In genomic region chr17:46275506-46275905, GRCm38 (mm10) we compare ENCODE assay signal across 30 mouse cellular contexts. TPM values are rescaled to one million over a fixed set of nuclear protein-coding genes. Genes with fewer than 3 reads are reported as not detected.
DNase-seq lines count a peak whose midpoint lies in the region; ATAC-seq and TF ChIP-seq lines count a peak whose summit lies in the region.
"Had no signal": no experiment of that assay in that cellular context is flagged by ENCODE, and none has a peak within 500 bp of the region (broad histone marks: within the 10 kb centered on the region; RNA-seq: fewer than 3 reads in every experiment).

No protein-coding gene starts in this region.

- WGBS in embryonic facial prominence, embryonic 13.5 days, result 90% methylated on average over 10 of the region's 10 CpGs
- WGBS in embryonic facial prominence, embryonic 10.5 days, result 92% methylated on average over 10 of the region's 10 CpGs
- 77% methylated on average over 10 of the region's 10 CpGs for WGBS in lung, postnatal 0 days
- 92% methylated on average over 10 of the region's 10 CpGs for WGBS in embryonic facial prominence, embryonic 14.5 days
- 96% methylated on average over 10 of the region's 10 CpGs for WGBS in thymus, adult 2 months

- peak overlapping the region; percentile 32; the same call in 1 of the 2 replicates for H3K9ac ChIP-seq in embryonic facial prominence, embryonic 13.5 days
- no peak overlapping the region; the same call in 1 of the 2 replicates for H3K9ac ChIP-seq in lung, postnatal 0 days (replicated peaks; ENCODE audit: low read depth)
- peak overlapping the region; percentile 3; the same call in 1 of the 2 replicates for H3K9ac ChIP-seq in embryonic facial prominence, embryonic 14.5 days (ENCODE audit: low read depth, low read length)
- H3K9ac ChIP-seq: embryonic facial prominence, embryonic 12.5 days; forebrain, embryonic 13.5 days; forebrain, postnatal 0 days; hindbrain, embryonic 14.5 days had no signal

- peaks cover 47% of the 10 kb centered on the region for H3K79me2 ChIP-seq in myocyte (ENCODE audit: control insufficient read depth, insufficient read depth)

- no peak for DNase-seq in embryonic facial prominence, embryonic 10.5 days (ENCODE audit: low spot score)
- DNase-seq in lung, postnatal 0 days (ENCODE audit: low spot score), result no peak
- DNase-seq in lung, postnatal 25 days (ENCODE audit: low spot score), result no peak
- DNase-seq in embryonic facial prominence, embryonic 14.5 days (ENCODE audit: low spot score), result no peak
- DNase-seq in layer of hippocampus, adult 9-10 months (ENCODE audit: low spot score), result no peak
- no peak for DNase-seq in thymus, adult 2 months
- DNase-seq: adrenal gland, adult 2 months; adrenal gland, postnatal 14 days; B cell, adult 2 months; cerebellum, adult 11 months; cerebellum, adult 8-10 months; cerebellum, postnatal 10 days; cerebellum, postnatal 36 days; forebrain, postnatal 0 days; heart, adult 2 months; heart, postnatal 4 days; kidney, adult 18-20 months; kidney, adult 9 months had no signal

- TF ChIP-seq EP300 in lung, postnatal 0 days (IDR thresholded peaks at IDR 0.05), result no peak

- peaks cover 53% of the 10 kb centered on the region for H3K36me3 ChIP-seq in embryonic facial prominence, embryonic 13.5 days
- H3K36me3 ChIP-seq in embryonic facial prominence, embryonic 10.5 days (replicated peaks), result peaks cover 94% of the 10 kb centered on the region
- H3K36me3 ChIP-seq in lung, postnatal 0 days (ENCODE audit: insufficient read depth, low read length), result peaks cover 4% of the 10 kb centered on the region; the same call in 1 of the 2 replicates
- H3K36me3 ChIP-seq in embryonic facial prominence, embryonic 14.5 days (ENCODE audit: control insufficient read depth, insufficient read depth, low read length), result peaks cover 49% of the 10 kb centered on the region
- peaks cover 7% of the 10 kb centered on the region for H3K36me3 ChIP-seq in myocyte (ENCODE audit: control insufficient read depth, insufficient read depth)
- H3K36me3 ChIP-seq in thymus, adult 2 months (ENCODE audit: control insufficient read depth, insufficient read depth, low read length), result peaks cover 12% of the 10 kb centered on the region; the same call in 1 of the 2 replicates

- H3K4me3 ChIP-seq in embryonic facial prominence, embryonic 13.5 days, result no peak overlapping the region
- H3K4me3 ChIP-seq in embryonic facial prominence, embryonic 10.5 days, result no peak overlapping the region
- no peak overlapping the region for H3K4me3 ChIP-seq in lung, postnatal 0 days (ENCODE audit: low read depth, low read length)
- H3K4me3 ChIP-seq in embryonic facial prominence, embryonic 14.5 days (ENCODE audit: low read depth, low read length), result no peak overlapping the region
- no peak overlapping the region for H3K4me3 ChIP-seq in myocyte
- H3K4me3 ChIP-seq in thymus, adult 2 months (ENCODE audit: control insufficient read depth, insufficient read depth, low read length), result no peak overlapping the region
- H3K4me3 ChIP-seq: embryonic facial prominence, embryonic 12.5 days; erythroblast, embryonic 14.5 days; forebrain, embryonic 13.5 days; heart, adult 2 months; heart, embryonic 10.5 days had no signal

- peaks cover 78% of the 10 kb centered on the region for H3K4me1 ChIP-seq in embryonic facial prominence, embryonic 13.5 days
- H3K4me1 ChIP-seq in embryonic facial prominence, embryonic 10.5 days, result peaks cover 63% of the 10 kb centered on the region
- no peaks in the 10 kb centered on the region for H3K4me1 ChIP-seq in lung, postnatal 0 days (ENCODE audit: insufficient read depth, low read depth, low read length)
- peaks cover 32% of the 10 kb centered on the region for H3K4me1 ChIP-seq in embryonic facial prominence, embryonic 14.5 days (ENCODE audit: control insufficient read depth, insufficient read depth, low read length)
- no peaks in the 10 kb centered on the region for H3K4me1 ChIP-seq in thymus, adult 2 months (replicated peaks; ENCODE audit: control insufficient read depth, insufficient read depth, low read length)
- H3K4me1 ChIP-seq: forebrain, embryonic 13.5 days had no signal

- no peaks in the 10 kb centered on the region for H3K27me3 ChIP-seq in embryonic facial prominence, embryonic 13.5 days
- H3K27me3 ChIP-seq in embryonic facial prominence, embryonic 10.5 days (replicated peaks; ENCODE audit: low read depth, poor library complexity, severe bottlenecking), result no peaks in the 10 kb centered on the region
- no peaks in the 10 kb centered on the region for H3K27me3 ChIP-seq in lung, postnatal 0 days (replicated peaks; ENCODE audit: insufficient read depth, low read length)
- H3K27me3 ChIP-seq in embryonic facial prominence, embryonic 14.5 days (replicated peaks; ENCODE audit: control insufficient read depth, insufficient read depth, low read length), result no peaks in the 10 kb centered on the region
- no peaks in the 10 kb centered on the region for H3K27me3 ChIP-seq in myocyte (ENCODE audit: control insufficient read depth, insufficient read depth, insufficient read length)
- H3K27me3 ChIP-seq in thymus, adult 2 months (ENCODE audit: control insufficient read depth, insufficient read depth, low read length), result no peaks in the 10 kb centered on the region
- H3K27me3 ChIP-seq: embryonic facial prominence, embryonic 12.5 days; forebrain, embryonic 13.5 days; Patski had no signal

- H3K4me2 ChIP-seq in embryonic facial prominence, embryonic 13.5 days, result no peak overlapping the region
- no peak overlapping the region for H3K4me2 ChIP-seq in lung, postnatal 0 days (replicated peaks; ENCODE audit: low read depth, low read length)
- no peak overlapping the region for H3K4me2 ChIP-seq in embryonic facial prominence, embryonic 14.5 days (ENCODE audit: low read depth, low read length)
- H3K4me2 ChIP-seq in myocyte (ENCODE audit: low read depth), result peak overlapping the region; percentile 79
- H3K4me2 ChIP-seq: embryonic facial prominence, embryonic 12.5 days; forebrain, embryonic 13.5 days; hindbrain, embryonic 14.5 days had no signal

- no peak for ATAC-seq in embryonic facial prominence, embryonic 13.5 days (ENCODE audit: insufficient number of reproducible peaks, insufficient read depth, low FRiP score, low TSS enrichment, low read depth)
- no peak for ATAC-seq in lung, postnatal 0 days
- ATAC-seq in embryonic facial prominence, embryonic 14.5 days (ENCODE audit: low read depth), result no peak
- ATAC-seq: CD4-positive, CD25-positive, alpha-beta regulatory T cell, adult 4 months; forebrain, embryonic 13.5 days; forebrain, postnatal 0 days; hindbrain, postnatal 0 days; inflammation-experienced regulatory T-cells, adult 6 months; intestine, embryonic 16.5 days; Patski had no signal

- no peak overlapping the region for H3ac ChIP-seq in myocyte (ENCODE audit: control insufficient read depth, insufficient read length)

- no peaks in the 10 kb centered on the region for H3K9me3 ChIP-seq in embryonic facial prominence, embryonic 13.5 days
- no peaks in the 10 kb centered on the region for H3K9me3 ChIP-seq in embryonic facial prominence, embryonic 10.5 days
- H3K9me3 ChIP-seq in lung, postnatal 0 days (ENCODE audit: low read length), result no peaks in the 10 kb centered on the region
- H3K9me3 ChIP-seq in embryonic facial prominence, embryonic 14.5 days (ENCODE audit: control insufficient read depth, low read length), result no peaks in the 10 kb centered on the region
- H3K9me3 ChIP-seq: embryonic facial prominence, embryonic 12.5 days; forebrain, embryonic 13.5 days; heart, embryonic 10.5 days had no signal

- TF ChIP-seq CTCF in lung, postnatal 0 days (IDR thresholded peaks at IDR 0.05), result no peak
- TF ChIP-seq CTCF in thymus, adult 2 months (IDR thresholded peaks at IDR 0.05; ENCODE audit: borderline replicate concordance, control insufficient read depth, extremely low read depth, insufficient read depth, low read length, poor library complexity), result no peak

- TF ChIP-seq POLR2A in myocyte (IDR thresholded peaks at IDR 0.05; ENCODE audit: insufficient read length, low read depth), result no peak
- TF ChIP-seq POLR2A in thymus, adult 2 months (IDR thresholded peaks at IDR 0.05; ENCODE audit: control insufficient read depth, extremely low read depth, insufficient read depth, low read length, poor library complexity), result no peak

- H3K27ac ChIP-seq in embryonic facial prominence, embryonic 13.5 days, result peak overlapping the region; percentile 77
- H3K27ac ChIP-seq in embryonic facial prominence, embryonic 10.5 days (replicated peaks), result no peak overlapping the region
- H3K27ac ChIP-seq in lung, postnatal 0 days (ENCODE audit: low read length), result peak overlapping the region; percentile 43; the same call in 1 of the 2 replicates
- 0 out of 2 replicates have a peak overlapping the region, but pooled peaks have one; percentile 83 for H3K27ac ChIP-seq in embryonic facial prominence, embryonic 14.5 days (replicated peaks; ENCODE audit: low read depth, low read length)
- no peak overlapping the region for H3K27ac ChIP-seq in thymus, adult 2 months (ENCODE audit: control insufficient read depth, insufficient read depth, low read length)
- H3K27ac ChIP-seq: embryonic facial prominence, embryonic 12.5 days; forebrain, embryonic 13.5 days; heart, adult 2 months; heart, embryonic 10.5 days; hindbrain, embryonic 14.5 days; hindbrain, postnatal 0 days had no signal

RNA-seq across cellular contexts. Expression of gene Tjap1, which starts 7.3 kb away (rescaled TPM):
- 55.6 and 57.9 TPM in 2 replicates for polyA plus RNA-seq in embryonic facial prominence, embryonic 13.5 days (2015; fragmentation: Nextera tagmentation; extraction: Ambion mirVana)
- 60.2 and 62.6 TPM in 2 replicates for polyA plus RNA-seq in embryonic facial prominence, embryonic 10.5 days (2016; fragmentation: Nextera tagmentation; extraction: Ambion mirVana)
- 21.0 and 22.8 TPM in 2 replicates for polyA plus RNA-seq in lung, postnatal 0 days (2015; fragmentation: Nextera tagmentation; extraction: Ambion mirVana)
- polyA plus RNA-seq in embryonic facial prominence, embryonic 14.5 days (2014; fragmentation: Nextera tagmentation; extraction: Ambion mirVana), result 54.5 and 57.3 TPM in 2 replicates
- polyA plus RNA-seq in myocyte (2012; fragmentation: generic; extraction: Trizol), result 50.9 TPM
- 98.7 and 106 TPM in 2 replicates for polyA plus RNA-seq in thymus, adult 2 months (2012; rRNA removed)

RNA-seq across cellular contexts. Expression of gene Dlk2, which starts 21.7 kb away (rescaled TPM):
- 7.8 and 8.6 TPM in 2 replicates for polyA plus RNA-seq in embryonic facial prominence, embryonic 13.5 days (2015; fragmentation: Nextera tagmentation; extraction: Ambion mirVana)
- 1.5 and 2.0 TPM in 2 replicates for polyA plus RNA-seq in embryonic facial prominence, embryonic 10.5 days (2016; fragmentation: Nextera tagmentation; extraction: Ambion mirVana)
- 1.3 TPM in 2 replicates for polyA plus RNA-seq in lung, postnatal 0 days (2015; fragmentation: Nextera tagmentation; extraction: Ambion mirVana)
- polyA plus RNA-seq in embryonic facial prominence, embryonic 14.5 days (2014; fragmentation: Nextera tagmentation; extraction: Ambion mirVana), result 7.5 and 7.6 TPM in 2 replicates
- polyA plus RNA-seq in myocyte (2012; fragmentation: generic; extraction: Trizol), result 1.8 TPM
- polyA plus RNA-seq in thymus, adult 2 months (2012; rRNA removed), result 8.5 and 11.3 TPM in 2 replicates
- polyA plus RNA-seq: CD4-positive, CD25-positive, alpha-beta regulatory T cell, adult 4 months; erythroblast, embryonic 14.5 days; inflammation-experienced regulatory T-cells, adult 6 months had no signal

RNA-seq across cellular contexts. Expression of gene Lrrc73, which starts 22.2 kb away (rescaled TPM):
- 1.4 and 1.9 TPM in 2 replicates for polyA plus RNA-seq in embryonic facial prominence, embryonic 13.5 days (2015; fragmentation: Nextera tagmentation; extraction: Ambion mirVana)
- polyA plus RNA-seq in embryonic facial prominence, embryonic 10.5 days (2016; fragmentation: Nextera tagmentation; extraction: Ambion mirVana), result 0.67 and 0.86 TPM in 2 replicates
- 3.7 and 5.2 TPM in 2 replicates for polyA plus RNA-seq in lung, postnatal 0 days (2015; fragmentation: Nextera tagmentation; extraction: Ambion mirVana)
- polyA plus RNA-seq in embryonic facial prominence, embryonic 14.5 days (2014; fragmentation: Nextera tagmentation; extraction: Ambion mirVana), result 2.2 TPM in 2 replicates
- 2.0 TPM for polyA plus RNA-seq in myocyte (2012; fragmentation: generic; extraction: Trizol)
- 4.2 and 5.3 TPM in 2 replicates for polyA plus RNA-seq in thymus, adult 2 months (2012; rRNA removed)

RNA-seq across cellular contexts. Expression of gene Yipf3, which starts 27.6 kb away (rescaled TPM):
- polyA plus RNA-seq in embryonic facial prominence, embryonic 13.5 days (2015; fragmentation: Nextera tagmentation; extraction: Ambion mirVana), result 82.8 and 95.7 TPM in 2 replicates
- 66.6 and 70.6 TPM in 2 replicates for polyA plus RNA-seq in embryonic facial prominence, embryonic 10.5 days (2016; fragmentation: Nextera tagmentation; extraction: Ambion mirVana)
- polyA plus RNA-seq in lung, postnatal 0 days (2015; fragmentation: Nextera tagmentation; extraction: Ambion mirVana), result 185 and 199 TPM in 2 replicates
- polyA plus RNA-seq in embryonic facial prominence, embryonic 14.5 days (2014; fragmentation: Nextera tagmentation; extraction: Ambion mirVana), result 135 and 137 TPM in 2 replicates
- polyA plus RNA-seq in myocyte (2012; fragmentation: generic; extraction: Trizol), result 112 TPM
- 250 and 292 TPM in 2 replicates for polyA plus RNA-seq in thymus, adult 2 months (2012; rRNA removed)

RNA-seq across cellular contexts. Expression of gene Polr1c, which starts 27.7 kb away (rescaled TPM):
- 103 and 104 TPM in 2 replicates for polyA plus RNA-seq in embryonic facial prominence, embryonic 13.5 days (2015; fragmentation: Nextera tagmentation; extraction: Ambion mirVana)
- 125 and 130 TPM in 2 replicates for polyA plus RNA-seq in embryonic facial prominence, embryonic 10.5 days (2016; fragmentation: Nextera tagmentation; extraction: Ambion mirVana)
- 82.0 and 89.9 TPM in 2 replicates for polyA plus RNA-seq in lung, postnatal 0 days (2015; fragmentation: Nextera tagmentation; extraction: Ambion mirVana)
- polyA plus RNA-seq in embryonic facial prominence, embryonic 14.5 days (2014; fragmentation: Nextera tagmentation; extraction: Ambion mirVana), result 78.1 and 80.2 TPM in 2 replicates
- polyA plus RNA-seq in myocyte (2012; fragmentation: generic; extraction: Trizol), result 105 TPM
- 52.6 and 60.6 TPM in 2 replicates for polyA plus RNA-seq in thymus, adult 2 months (2012; rRNA removed)

Comparison
In these comparisons a context has a peak if more than half of its experiments do, and no peak if none do; other contexts are left out.
1. H3K27ac ChIP-seq: peak in embryonic facial prominence, embryonic 13.5 days (single experiment), lung, postnatal 0 days (single experiment) and embryonic facial prominence, embryonic 14.5 days (single experiment); none in embryonic facial prominence, embryonic 10.5 days (single experiment) and thymus, adult 2 months (single experiment).